Mouse (Mus musculus) liver, postnatal 0 days (tissue): ENCODE results near the gene Myo3b.

Experiments
- CTCF ChIP-seq: sonication (generic); IDR thresholded peaks from 2 replicates; pipeline ENCODE4 v1.5.1; 2016; ENCODE audit warnings: antibody characterized with exemption, low read depth
- EP300 ChIP-seq: IDR thresholded peaks from 2 replicates; pipeline ENCODE4 v1.6.1; 2016; ENCODE audit warnings: antibody characterized with exemption, low read depth, mild to moderate bottlenecking

DNA sequence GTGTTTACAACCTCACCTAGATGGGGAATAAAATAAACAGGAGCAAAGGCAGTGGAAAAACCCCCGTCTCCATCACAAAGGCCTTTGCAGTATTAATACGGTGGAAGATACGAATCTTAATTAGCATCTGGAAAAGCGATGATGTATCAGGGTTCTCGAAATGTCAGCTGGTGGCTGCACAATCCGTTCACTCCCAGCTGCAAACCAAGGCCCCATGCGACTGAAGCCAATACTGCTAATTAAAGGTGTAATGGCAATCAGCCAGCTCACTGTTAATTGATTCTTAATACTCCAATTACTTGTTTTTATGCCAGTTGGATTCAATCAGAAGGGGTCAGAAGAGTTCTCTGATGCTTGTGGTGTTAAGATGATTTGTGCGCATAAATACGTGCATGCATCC lies 14.9 kb downstream of the Myo3b start:
- TF ChIP-seq EP300 (no peak), CTCF (no peak)
